Mouse (Mus musculus): ENCODE data around the gene Prss22.

DNA sequence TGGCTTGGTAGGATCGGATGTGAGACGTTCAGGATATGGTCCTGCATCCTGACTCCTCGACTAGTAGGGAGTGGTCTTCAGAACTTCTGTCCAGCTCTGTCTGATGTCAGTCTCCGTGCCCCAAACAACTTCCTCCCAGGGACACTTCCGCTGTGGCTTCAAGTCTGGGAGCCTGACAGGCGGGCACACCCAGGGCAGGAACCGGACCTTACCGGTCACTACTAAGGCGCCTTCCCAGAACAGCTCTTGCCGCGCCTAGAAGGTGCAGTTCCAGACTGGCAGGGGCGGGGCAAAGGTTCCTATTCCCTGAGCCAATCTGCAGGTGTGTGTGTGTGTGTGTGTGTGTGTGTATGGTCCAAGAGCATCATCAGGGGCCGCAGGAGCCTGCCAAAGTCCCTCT is 39.5 kb upstream of the Prss22 start:
- TF ChIP-seq CTCF (IDR thresholded peaks at IDR 0.05; ENCODE audit: borderline replicate concordance, control insufficient read depth, extremely low read depth, insufficient read depth, low read length, poor library complexity) (no peak), POLR2A (IDR thresholded peaks at IDR 0.05; ENCODE audit: control insufficient read depth, extremely low read depth, insufficient read depth, low read length, poor library complexity) (no peak)

Data from thymus, adult 2 months (tissue).